Mouse (Mus musculus) 3T3-L1 (cell line): ENCODE results near the gene Tomm5.
"Not testable (repeated sequence)": the region's sequence is repeated elsewhere in the genome, so short reads cannot be mapped to it uniquely, and the experiment has no call there.

ENCODE experiments used
- DNase-seq: peaks from one replicate; pipeline ENCODE4 v3.0.0-alpha.2; 2015; ENCODE audit warnings: low read depth, low spot score

The Tomm5 gene

DNA sequence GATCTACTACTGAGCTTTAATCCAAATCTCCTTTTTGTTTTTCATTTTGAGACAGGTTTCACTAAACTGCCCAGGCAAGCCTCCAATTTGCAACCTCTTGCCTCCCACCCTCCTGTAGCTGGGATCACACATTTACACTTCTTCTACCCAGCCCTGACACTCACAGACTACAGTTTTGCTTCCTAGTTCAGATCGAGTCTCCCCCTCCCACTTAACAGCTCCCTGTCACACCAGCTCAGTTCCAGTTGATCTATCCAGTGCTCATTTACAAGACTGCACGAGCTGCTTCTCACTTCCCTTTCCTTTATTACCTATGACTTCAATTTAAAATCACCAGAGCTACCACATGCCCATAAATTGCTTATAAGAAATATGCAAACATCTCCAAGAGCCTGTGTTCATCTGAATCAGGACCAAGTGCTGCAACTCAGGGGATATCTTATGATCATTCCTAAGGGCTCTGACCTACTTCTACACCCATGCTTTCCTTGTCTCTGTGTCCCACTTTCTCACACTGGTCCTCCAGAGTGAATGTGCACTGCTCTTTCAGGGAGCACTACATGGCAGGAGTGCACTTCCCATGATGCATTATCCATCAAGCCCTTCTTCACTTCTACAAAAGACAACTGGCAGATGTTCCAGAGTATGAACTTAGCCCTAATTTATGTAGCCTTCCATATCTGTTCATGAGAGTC, 41.7 kb downstream of the Tomm5 start:
- DNase-seq: no peak

DNA sequence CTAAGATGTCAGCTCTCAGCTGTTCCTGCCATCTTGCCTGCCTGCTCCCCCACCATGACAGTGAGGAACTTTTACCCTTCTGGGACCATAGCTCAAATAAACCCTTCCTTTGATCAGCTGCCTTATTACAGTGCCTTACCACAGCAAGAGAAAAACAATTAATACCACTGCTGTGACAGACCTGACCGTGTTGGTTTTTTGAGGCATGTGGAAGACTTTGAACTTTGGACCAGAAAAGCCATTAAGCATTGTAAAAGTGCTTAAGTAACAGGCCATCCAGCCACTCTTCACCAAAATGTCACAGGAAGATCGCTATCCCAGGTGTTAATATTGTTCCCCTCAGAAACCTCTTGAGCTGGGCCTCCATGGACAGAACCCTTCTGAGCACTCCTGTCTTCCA, 43.3 kb downstream of the Tomm5 start:
- DNase-seq: no peak

GRCm38 (mm10) chr4:45063836-45064235, 44.1 kb downstream of the Tomm5 start:
- not testable (repeated sequence) for DNase-seq

DNA sequence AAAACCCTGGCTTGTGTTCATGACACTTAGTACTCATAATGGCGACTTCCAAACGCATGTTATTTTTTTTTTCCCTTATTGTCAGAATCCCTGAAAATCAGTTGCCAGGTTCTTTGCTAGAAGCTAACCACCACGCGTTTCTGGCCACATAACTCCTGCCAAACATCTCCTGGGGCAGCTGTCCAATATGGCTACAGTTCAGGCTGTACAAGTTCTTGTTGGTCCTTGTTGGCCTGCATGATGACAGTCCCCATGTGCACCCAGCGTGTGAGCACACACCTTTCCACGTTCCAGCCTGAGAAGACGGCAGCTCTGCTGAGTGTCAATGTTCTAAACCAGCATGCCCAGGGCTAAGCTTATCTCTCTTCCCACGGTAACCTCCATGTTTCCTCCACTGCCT, 52.5 kb downstream of the Tomm5 start:
- no peak for DNase-seq
